Mouse (Mus musculus) testis, adult 2 months (tissue): ENCODE measurements around the gene Gtf2h4. TPM values are rescaled to one million over a fixed set of nuclear protein-coding genes. Genes with fewer than 3 reads are reported as not detected.

Experiments used
- H3K27ac ChIP-seq: fragments of 200-500 bp; 2 replicates; pipeline ENCODE4 v1.5.1; 2012; ENCODE audit warnings: low read depth, low read length; ENCODE audit not compliant: control insufficient read depth, insufficient read depth
- H3K27me3 ChIP-seq: fragments of 200-500 bp; 2 replicates; pipeline ENCODE4 v1.6.1; 2012; ENCODE audit warnings: mild to moderate bottlenecking, low read length, moderate library complexity; ENCODE audit not compliant: control insufficient read depth, insufficient read depth
- H3K36me3 ChIP-seq: fragments of 200-500 bp; 2 replicates; pipeline ENCODE4 v1.6.1; 2012; ENCODE audit warnings: mild to moderate bottlenecking, low read length; ENCODE audit not compliant: control insufficient read depth, insufficient read depth
- H3K4me1 ChIP-seq: fragments of 200-500 bp; 2 replicates; pipeline ENCODE4 v1.6.1; 2012; ENCODE audit warnings: low read length; ENCODE audit not compliant: control insufficient read depth, insufficient read depth
- H3K4me3 ChIP-seq: fragments of 200-500 bp; 2 replicates; pipeline ENCODE4 v1.5.1; 2012; ENCODE audit warnings: low read depth, mild to moderate bottlenecking, low read length, moderate library complexity, mixed read lengths; ENCODE audit not compliant: control insufficient read depth
- CTCF ChIP-seq: fragments of 200-500 bp; IDR thresholded peaks from 2 replicates; pipeline ENCODE4 v1.5.1; 2012; ENCODE audit warnings: low read depth, mild to moderate bottlenecking, inconsistent platforms, low read length, moderate library complexity; ENCODE audit not compliant: control insufficient read depth, insufficient read depth, insufficient replicate concordance
- POLR2A ChIP-seq: fragments of 200-500 bp; IDR thresholded peaks from 2 replicates; pipeline ENCODE4 v1.6.1; 2012; ENCODE audit warnings: low read depth, mild to moderate bottlenecking, inconsistent platforms, low read length, moderate library complexity; ENCODE audit not compliant: control insufficient read depth
- polyA plus RNA-seq: library from polyadenylated mRNA; depleted of rRNA; stranded (reverse); fragments of >200 nt; gene quantifications from 2 replicates; pipeline ENCODE4 v1.2.3, GENCODE M21; 2012

The Gtf2h4 gene
- polyA plus RNA-seq, 1 experiment, result 29.4 TPM

- Histone ChIP-seq H3K27me3 (no peaks in the 10 kb centered on the region), H3K4me3 (no peak overlapping the region), H3K4me1 (peaks cover 15% of the 10 kb centered on the region), H3K27ac (no peak overlapping the region), H3K36me3 (no peaks in the 10 kb centered on the region)
- TF ChIP-seq CTCF (no peak), POLR2A (no peak)
Measured at GRCm38 (mm10) chr17:35701978-35702461, 28.5 kb upstream of the Gtf2h4 start.

GRCm38 (mm10) chr17:35701203-35701977 is 27.9 kb upstream of the Gtf2h4 start:
- Histone ChIP-seq H3K27ac (peak overlapping the region; percentile 40; the same call in 1 of the 2 replicates), H3K36me3 (no peaks in the 10 kb centered on the region), H3K4me1 (peaks cover 15% of the 10 kb centered on the region), H3K4me3 (peak overlapping the region; percentile 52; the same call in 1 of the 2 replicates), H3K27me3 (no peaks in the 10 kb centered on the region)
- TF ChIP-seq CTCF, result no peak
- no peak for TF ChIP-seq POLR2A

GRCm38 (mm10) chr17:35700371-35700961 is 26.9 kb upstream of the Gtf2h4 start:
- Histone ChIP-seq H3K27me3 (no peaks in the 10 kb centered on the region), H3K4me1 (peaks cover 15% of the 10 kb centered on the region), H3K36me3 (no peaks in the 10 kb centered on the region), H3K27ac (peak overlapping the region; percentile 71), H3K4me3 (peak overlapping the region; percentile 68)
- no peak for TF ChIP-seq CTCF
- TF ChIP-seq POLR2A, result peak; percentile 34; the same call in 1 of the 2 replicates

- peaks cover 15% of the 10 kb centered on the region for H3K4me1 ChIP-seq
- no peaks in the 10 kb centered on the region for H3K27me3 ChIP-seq
- no peaks in the 10 kb centered on the region for H3K36me3 ChIP-seq
- H3K27ac ChIP-seq, result peak overlapping the region; percentile 71
- no peak; the same call in 1 of the 2 replicates for TF ChIP-seq POLR2A
- TF ChIP-seq CTCF, result no peak
- H3K4me3 ChIP-seq, result peak overlapping the region; percentile 68
Measured at GRCm38 (mm10) chr17:35699919-35700318, 26.4 kb upstream of the Gtf2h4 start.

- H3K27me3 ChIP-seq, result no peaks in the 10 kb centered on the region
- no peak overlapping the region for H3K27ac ChIP-seq
- TF ChIP-seq POLR2A, result no peak
- TF ChIP-seq CTCF, result no peak
- no peak overlapping the region for H3K4me3 ChIP-seq
- no peaks in the 10 kb centered on the region for H3K36me3 ChIP-seq
- H3K4me1 ChIP-seq, result peaks cover 9% of the 10 kb centered on the region
Measured at GRCm38 (mm10) chr17:35698501-35698883, 25.0 kb upstream of the Gtf2h4 start.

GRCm38 (mm10) chr17:35697759-35698500 is 24.4 kb upstream of the Gtf2h4 start:
- no peaks in the 10 kb centered on the region for H3K27me3 ChIP-seq
- H3K4me3 ChIP-seq, result no peak overlapping the region; the same call in 1 of the 2 replicates
- peak overlapping the region; percentile 51 for H3K27ac ChIP-seq
- TF ChIP-seq POLR2A (no peak), CTCF (no peak)
- no peaks in the 10 kb centered on the region for H3K36me3 ChIP-seq
- peaks cover 9% of the 10 kb centered on the region for H3K4me1 ChIP-seq

- Histone ChIP-seq H3K4me1 (peaks cover 9% of the 10 kb centered on the region), H3K4me3 (no peak overlapping the region; the same call in 1 of the 2 replicates), H3K27ac (peak overlapping the region; percentile 51), H3K27me3 (no peaks in the 10 kb centered on the region), H3K36me3 (no peaks in the 10 kb centered on the region)
- TF ChIP-seq POLR2A, result no peak
- TF ChIP-seq CTCF, result no peak
Measured at GRCm38 (mm10) chr17:35697429-35697758, 23.9 kb upstream of the Gtf2h4 start.
